Mouse (Mus musculus) C2C12 (cell line): ENCODE measurements around the gene H2al1m.
"Not testable (repeated sequence)": the region's sequence is repeated elsewhere in the genome, so short reads cannot be mapped to it uniquely, and the experiment has no call there.

ENCODE experiments used
- CTCF ChIP-seq: IDR thresholded peaks from one replicate; pipeline ENCODE4 v1.5.1; 2011; ENCODE audit not compliant: control insufficient read depth, insufficient read depth, insufficient read length
- MAX ChIP-seq: IDR thresholded peaks from one replicate; pipeline ENCODE4 v1.6.1; 2011; ENCODE audit warnings: mild to moderate bottlenecking, control low read depth

DNA sequence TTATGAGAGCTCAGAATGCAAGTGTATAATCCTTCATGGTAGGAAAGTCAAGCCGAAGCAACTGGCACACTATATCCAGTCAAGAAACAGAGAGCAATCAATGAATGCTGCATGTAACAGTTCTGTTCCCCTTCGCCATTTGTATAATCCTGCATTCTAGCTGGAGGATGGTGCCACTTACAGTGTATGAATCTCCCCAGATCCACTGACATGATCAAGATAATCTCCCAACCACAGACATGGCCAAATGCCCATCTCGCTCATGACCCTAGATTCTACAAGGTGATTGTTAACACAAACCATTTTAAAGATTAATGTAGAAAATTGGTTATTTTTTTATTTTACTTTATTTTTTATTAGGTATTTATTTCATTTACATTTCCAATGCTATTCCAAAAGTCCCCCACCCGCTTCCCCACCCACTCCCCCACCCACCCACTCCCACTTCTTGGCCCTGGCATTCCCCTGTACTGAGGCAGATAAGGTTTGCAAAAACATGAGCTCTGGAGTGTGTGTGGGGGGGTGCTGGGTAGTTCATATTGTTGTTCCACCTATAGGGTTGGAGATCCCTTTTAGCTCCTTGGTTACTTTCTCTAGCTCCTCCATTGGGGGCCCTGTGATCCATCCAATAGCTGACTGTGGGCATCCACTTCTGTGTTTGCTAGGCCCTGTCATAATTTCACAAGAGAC, 9.7 kb downstream of the H2al1m start:
- not testable (repeated sequence) for TF ChIP-seq CTCF, MAX
